Mouse (Mus musculus) cortical plate, adult 2 months (tissue): ENCODE results near the gene Scn8a.

ENCODE experiments used
- CTCF ChIP-seq: fragments of 200-500 bp; IDR thresholded peaks from 2 replicates; pipeline ENCODE4 v1.5.1; 2011; ENCODE audit warnings: mild to moderate bottlenecking, control low read depth, low read length; ENCODE audit not compliant: insufficient read depth; ENCODE audit errors: extremely low read depth
- POLR2A ChIP-seq: fragments of 200-500 bp; IDR thresholded peaks from 2 replicates; pipeline ENCODE4 v1.6.1; 2011; ENCODE audit warnings: mild to moderate bottlenecking, low read length, control low read depth; ENCODE audit not compliant: insufficient read depth; ENCODE audit errors: extremely low read depth

DNA sequence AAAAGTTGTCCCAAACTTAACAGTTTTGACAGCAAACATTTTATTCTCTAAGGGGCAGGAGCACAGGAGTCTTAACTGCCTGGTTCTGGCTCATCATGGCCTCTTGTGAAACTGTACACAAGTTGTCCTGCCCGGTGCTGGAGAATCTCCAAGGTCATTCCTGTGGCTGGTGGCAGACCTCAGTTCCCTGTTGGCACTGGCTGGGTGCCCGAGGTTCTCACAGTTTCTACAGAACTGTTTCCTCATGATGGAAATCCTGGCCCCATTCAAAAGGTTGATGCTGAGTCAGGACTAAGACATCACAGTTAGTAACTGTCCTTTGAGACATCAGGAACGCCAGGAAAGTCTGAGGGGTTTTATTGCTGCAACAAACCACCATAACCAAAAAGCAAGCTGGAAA lies 217.3 kb downstream of the Scn8a start:
- TF ChIP-seq POLR2A (no peak), CTCF (no peak)
